Mouse (Mus musculus): ENCODE measurements around the gene 4930452B06Rik. TPM values are rescaled to one million over a fixed set of nuclear protein-coding genes. Genes with fewer than 3 reads are reported as not detected.

Gene 4930452B06Rik
- polyA plus RNA-seq, 1 experiment from 2014 or later: 13.0 TPM

- no peak for ATAC-seq (ENCODE audit: insufficient number of reproducible peaks, insufficient read depth, low FRiP score, low TSS enrichment)
- Histone ChIP-seq H3K4me3 (no peak overlapping the region), H3K9me3 (no peaks in the 10 kb centered on the region), H3K27ac (no peak overlapping the region), H3K4me2 (replicated peaks) (no peak overlapping the region), H3K27me3 (no peaks in the 10 kb centered on the region), H3K36me3 (no peaks in the 10 kb centered on the region), H3K9ac (no peak overlapping the region), H3K4me1 (no peaks in the 10 kb centered on the region)
These were observed 216.7 kb downstream of the 4930452B06Rik start for GRCm38 (mm10) chr14:8449299-8449698.

GRCm38 (mm10) chr14:8447352-8447751 lies 218.7 kb downstream of the 4930452B06Rik start:
- Histone ChIP-seq H3K9me3 (no peaks in the 10 kb centered on the region), H3K4me2 (replicated peaks) (no peak overlapping the region), H3K4me1 (no peaks in the 10 kb centered on the region), H3K36me3 (no peaks in the 10 kb centered on the region), H3K27ac (no peak overlapping the region), H3K9ac (no peak overlapping the region), H3K4me3 (no peak overlapping the region), H3K27me3 (no peaks in the 10 kb centered on the region)
- ATAC-seq (ENCODE audit: insufficient number of reproducible peaks, insufficient read depth, low FRiP score, low TSS enrichment): no peak
- 78% methylated on average over 1 of the region's 1 CpGs for WGBS

- H3K9me3 ChIP-seq: no peaks in the 10 kb centered on the region
- 88% methylated on average over 2 of the region's 2 CpGs for WGBS
- no peak overlapping the region for H3K4me2 ChIP-seq (replicated peaks)
- H3K4me1 ChIP-seq: no peaks in the 10 kb centered on the region
- H3K4me3 ChIP-seq: no peak overlapping the region
- no peak overlapping the region for H3K27ac ChIP-seq
- no peak for ATAC-seq (ENCODE audit: insufficient number of reproducible peaks, insufficient read depth, low FRiP score, low TSS enrichment)
- H3K9ac ChIP-seq: no peak overlapping the region
- H3K27me3 ChIP-seq: no peaks in the 10 kb centered on the region
- no peaks in the 10 kb centered on the region for H3K36me3 ChIP-seq
These were observed 221.7 kb downstream of the 4930452B06Rik start for GRCm38 (mm10) chr14:8444363-8444762.

- H3K27me3 ChIP-seq: no peaks in the 10 kb centered on the region
- H3K27ac ChIP-seq: no peak overlapping the region
- no peaks in the 10 kb centered on the region for H3K9me3 ChIP-seq
- WGBS: 81% methylated on average over 3 of the region's 3 CpGs
- H3K4me1 ChIP-seq: no peaks in the 10 kb centered on the region
- no peak overlapping the region for H3K4me2 ChIP-seq (replicated peaks)
- no peak overlapping the region for H3K9ac ChIP-seq
- H3K36me3 ChIP-seq: no peaks in the 10 kb centered on the region
- no peak for ATAC-seq (ENCODE audit: insufficient number of reproducible peaks, insufficient read depth, low FRiP score, low TSS enrichment)
- no peak overlapping the region for H3K4me3 ChIP-seq
These were observed 223.3 kb downstream of the 4930452B06Rik start for GRCm38 (mm10) chr14:8442691-8443090.

GRCm38 (mm10) chr14:8441623-8442022 lies 224.4 kb downstream of the 4930452B06Rik start:
- Histone ChIP-seq H3K4me3 (no peak overlapping the region), H3K27ac (no peak overlapping the region), H3K9me3 (no peaks in the 10 kb centered on the region), H3K27me3 (no peaks in the 10 kb centered on the region), H3K4me1 (no peaks in the 10 kb centered on the region), H3K4me2 (replicated peaks) (no peak overlapping the region), H3K9ac (no peak overlapping the region), H3K36me3 (no peaks in the 10 kb centered on the region)
- no peak for ATAC-seq (ENCODE audit: insufficient number of reproducible peaks, insufficient read depth, low FRiP score, low TSS enrichment)
- WGBS: 59% methylated on average over 3 of the region's 3 CpGs

- Histone ChIP-seq H3K9ac (no peak overlapping the region), H3K9me3 (no peaks in the 10 kb centered on the region), H3K4me3 (no peak overlapping the region), H3K27ac (no peak overlapping the region), H3K36me3 (no peaks in the 10 kb centered on the region), H3K27me3 (no peaks in the 10 kb centered on the region), H3K4me2 (replicated peaks) (no peak overlapping the region), H3K4me1 (no peaks in the 10 kb centered on the region)
- 82% methylated on average over 6 of the region's 6 CpGs for WGBS
- no peak for ATAC-seq (ENCODE audit: insufficient number of reproducible peaks, insufficient read depth, low FRiP score, low TSS enrichment)
These were observed 235.3 kb downstream of the 4930452B06Rik start for GRCm38 (mm10) chr14:8430611-8431230.

- no peak overlapping the region for H3K9ac ChIP-seq
- H3K9me3 ChIP-seq: no peaks in the 10 kb centered on the region
- no peaks in the 10 kb centered on the region for H3K27me3 ChIP-seq
- H3K4me1 ChIP-seq: no peaks in the 10 kb centered on the region
- ATAC-seq (ENCODE audit: insufficient number of reproducible peaks, insufficient read depth, low FRiP score, low TSS enrichment): no peak
- no peaks in the 10 kb centered on the region for H3K36me3 ChIP-seq
- WGBS: 86% methylated on average over 2 of the region's 2 CpGs
- no peak overlapping the region for H3K4me3 ChIP-seq
- H3K27ac ChIP-seq: no peak overlapping the region
- H3K4me2 ChIP-seq (replicated peaks): no peak overlapping the region
These were observed 236.3 kb downstream of the 4930452B06Rik start for GRCm38 (mm10) chr14:8429767-8430166.

GRCm38 (mm10) chr14:8422833-8423232 lies 243.2 kb downstream of the 4930452B06Rik start:
- H3K36me3 ChIP-seq: no peaks in the 10 kb centered on the region
- H3K4me3 ChIP-seq: no peak overlapping the region
- no peaks in the 10 kb centered on the region for H3K9me3 ChIP-seq
- H3K4me2 ChIP-seq (replicated peaks): no peak overlapping the region
- WGBS: 75% methylated on average over 3 of the region's 3 CpGs
- ATAC-seq (ENCODE audit: insufficient number of reproducible peaks, insufficient read depth, low FRiP score, low TSS enrichment): no peak
- H3K4me1 ChIP-seq: peaks cover 10% of the 10 kb centered on the region
- no peak overlapping the region for H3K27ac ChIP-seq
- no peaks in the 10 kb centered on the region for H3K27me3 ChIP-seq
- H3K9ac ChIP-seq: no peak overlapping the region

- Histone ChIP-seq H3K27me3 (no peaks in the 10 kb centered on the region), H3K36me3 (no peaks in the 10 kb centered on the region), H3K4me3 (no peak overlapping the region), H3K9ac (no peak overlapping the region), H3K4me1 (peaks cover 10% of the 10 kb centered on the region), H3K9me3 (no peaks in the 10 kb centered on the region), H3K4me2 (replicated peaks) (peak overlapping the region; percentile 37), H3K27ac (peak overlapping the region; percentile 19; the same call in 1 of the 2 replicates)
- no peak for ATAC-seq (ENCODE audit: insufficient number of reproducible peaks, insufficient read depth, low FRiP score, low TSS enrichment)
- WGBS: 18% methylated on average over 10 of the region's 10 CpGs
These were observed 244.7 kb downstream of the 4930452B06Rik start for GRCm38 (mm10) chr14:8421199-8421787.

GRCm38 (mm10) chr14:8418610-8419009 lies 247.4 kb downstream of the 4930452B06Rik start:
- no peak for ATAC-seq (ENCODE audit: insufficient number of reproducible peaks, insufficient read depth, low FRiP score, low TSS enrichment)
- H3K9ac ChIP-seq: no peak overlapping the region
- H3K9me3 ChIP-seq: no peaks in the 10 kb centered on the region
- no peak overlapping the region for H3K27ac ChIP-seq
- no peak overlapping the region for H3K4me3 ChIP-seq
- no peaks in the 10 kb centered on the region for H3K36me3 ChIP-seq
- H3K27me3 ChIP-seq: no peaks in the 10 kb centered on the region
- no peak overlapping the region for H3K4me2 ChIP-seq (replicated peaks)
- 69% methylated on average over 3 of the region's 3 CpGs for WGBS
- H3K4me1 ChIP-seq: peaks cover 10% of the 10 kb centered on the region

GRCm38 (mm10) chr14:8405946-8406345 lies 260.1 kb downstream of the 4930452B06Rik start:
- Histone ChIP-seq H3K9me3 (no peaks in the 10 kb centered on the region), H3K4me2 (replicated peaks) (no peak overlapping the region), H3K4me1 (no peaks in the 10 kb centered on the region), H3K4me3 (no peak overlapping the region), H3K9ac (no peak overlapping the region), H3K27ac (no peak overlapping the region), H3K27me3 (no peaks in the 10 kb centered on the region), H3K36me3 (no peaks in the 10 kb centered on the region)
- no peak for ATAC-seq (ENCODE audit: insufficient number of reproducible peaks, insufficient read depth, low FRiP score, low TSS enrichment)
- 51% methylated on average over 6 of the region's 6 CpGs for WGBS

- Histone ChIP-seq H3K4me2 (replicated peaks) (no peak overlapping the region), H3K36me3 (no peaks in the 10 kb centered on the region), H3K4me3 (no peak overlapping the region), H3K9ac (no peak overlapping the region), H3K9me3 (no peaks in the 10 kb centered on the region), H3K27me3 (no peaks in the 10 kb centered on the region), H3K4me1 (no peaks in the 10 kb centered on the region), H3K27ac (no peak overlapping the region)
- 87% methylated on average over 3 of the region's 3 CpGs for WGBS
- no peak for ATAC-seq (ENCODE audit: insufficient number of reproducible peaks, insufficient read depth, low FRiP score, low TSS enrichment)
These were observed 262.7 kb downstream of the 4930452B06Rik start for GRCm38 (mm10) chr14:8403310-8403709.
